Mouse (Mus musculus) left cerebral cortex, adult 8-10 months (tissue): Measurements from ENCODE around the gene Ppp1r1b. TPM values are rescaled to one million over a fixed set of nuclear protein-coding genes. Genes with fewer than 3 reads are reported as not detected.
A peak's percentile ranks its signal among the peaks of the same experiment; 100 is the strongest.

Source experiments
- DNase-seq, 2 experiments: peaks; one replicate each; pipeline ENCODE4 v3.0.0; 2022; ENCODE audit warnings: low spot score in 2 of 2
- total RNA-seq, 4 experiments: library from RNA; stranded (reverse); gene quantifications; 2 replicates each; pipeline ENCODE4 v1.2.4; 2022

Gene Ppp1r1b
- 100 to 1,000 TPM; 502 to 655 (median 573) TPM for total RNA-seq

- peak in 1 of 2 experiments; percentile 74 for DNase-seq
Observed at GRCm38 (mm10) chr11:98348083-98348961, at the start of gene Ppp1r1b. Gene Ppp1r1b, plus strand, starts transcription at chr11:98348404.

GRCm38 (mm10) chr11:98298484-98299205, 49.6 kb upstream of the Ppp1r1b start:
- DNase-seq = no peak

GRCm38 (mm10) chr11:98313790-98314323, 34.3 kb upstream of the Ppp1r1b start:
- DNase-seq = peak in 1 of 2 experiments; percentile 78

- no peak for DNase-seq
Observed at GRCm38 (mm10) chr11:98317479-98317878, 30.7 kb upstream of the Ppp1r1b start.

- no peak for DNase-seq
Observed at GRCm38 (mm10) chr11:98318421-98319116, 29.6 kb upstream of the Ppp1r1b start.

GRCm38 (mm10) chr11:98319120-98319519, 29.1 kb upstream of the Ppp1r1b start:
- no peak for DNase-seq

- no peak for DNase-seq
Observed at GRCm38 (mm10) chr11:98319544-98319943, 28.7 kb upstream of the Ppp1r1b start.

- DNase-seq = no peak
Observed at GRCm38 (mm10) chr11:98319944-98320343, 28.3 kb upstream of the Ppp1r1b start.

GRCm38 (mm10) chr11:98320381-98320780, 27.8 kb upstream of the Ppp1r1b start:
- DNase-seq = no peak

- no peak for DNase-seq
Observed at GRCm38 (mm10) chr11:98320806-98321676, 27.2 kb upstream of the Ppp1r1b start.

- no peak for DNase-seq
Observed at GRCm38 (mm10) chr11:98321677-98322003, 26.6 kb upstream of the Ppp1r1b start.

GRCm38 (mm10) chr11:98322159-98322558, 26.0 kb upstream of the Ppp1r1b start:
- DNase-seq = no peak

- DNase-seq = no peak
Observed at GRCm38 (mm10) chr11:98323136-98323866, 24.9 kb upstream of the Ppp1r1b start.

GRCm38 (mm10) chr11:98323933-98324332, 24.3 kb upstream of the Ppp1r1b start:
- DNase-seq = no peak

- DNase-seq = no peak
Observed at GRCm38 (mm10) chr11:98325191-98325820, 22.9 kb upstream of the Ppp1r1b start.

GRCm38 (mm10) chr11:98325821-98326218, 22.4 kb upstream of the Ppp1r1b start:
- no peak for DNase-seq

- no peak for DNase-seq
Observed at GRCm38 (mm10) chr11:98326741-98327135, 21.5 kb upstream of the Ppp1r1b start.

- no peak for DNase-seq
Observed at GRCm38 (mm10) chr11:98327136-98328030, 20.8 kb upstream of the Ppp1r1b start.

- no peak for DNase-seq
Observed at GRCm38 (mm10) chr11:98328031-98328370, 20.2 kb upstream of the Ppp1r1b start.
